Mouse (Mus musculus) bone marrow macrophage, adult 2 months (primary cell): ENCODE results near the gene Nt5dc2.

Experiments used
- CTCF ChIP-seq: IDR thresholded peaks from 2 replicates; pipeline ENCODE4 v1.5.1; 2012; ENCODE audit warnings: low read depth, mild to moderate bottlenecking, low read length, moderate library complexity
- POLR2A ChIP-seq: IDR thresholded peaks from 2 replicates; pipeline ENCODE4 v1.6.1; 2012; ENCODE audit warnings: mild to moderate bottlenecking, low read depth, low read length, borderline replicate concordance

GRCm38 (mm10) chr14:31173537-31173936 is 42.7 kb downstream of the Nt5dc2 start:
- TF ChIP-seq POLR2A (no peak), CTCF (no peak)
